Mouse (Mus musculus): ENCODE results near the gene AC170998.1.

DNA sequence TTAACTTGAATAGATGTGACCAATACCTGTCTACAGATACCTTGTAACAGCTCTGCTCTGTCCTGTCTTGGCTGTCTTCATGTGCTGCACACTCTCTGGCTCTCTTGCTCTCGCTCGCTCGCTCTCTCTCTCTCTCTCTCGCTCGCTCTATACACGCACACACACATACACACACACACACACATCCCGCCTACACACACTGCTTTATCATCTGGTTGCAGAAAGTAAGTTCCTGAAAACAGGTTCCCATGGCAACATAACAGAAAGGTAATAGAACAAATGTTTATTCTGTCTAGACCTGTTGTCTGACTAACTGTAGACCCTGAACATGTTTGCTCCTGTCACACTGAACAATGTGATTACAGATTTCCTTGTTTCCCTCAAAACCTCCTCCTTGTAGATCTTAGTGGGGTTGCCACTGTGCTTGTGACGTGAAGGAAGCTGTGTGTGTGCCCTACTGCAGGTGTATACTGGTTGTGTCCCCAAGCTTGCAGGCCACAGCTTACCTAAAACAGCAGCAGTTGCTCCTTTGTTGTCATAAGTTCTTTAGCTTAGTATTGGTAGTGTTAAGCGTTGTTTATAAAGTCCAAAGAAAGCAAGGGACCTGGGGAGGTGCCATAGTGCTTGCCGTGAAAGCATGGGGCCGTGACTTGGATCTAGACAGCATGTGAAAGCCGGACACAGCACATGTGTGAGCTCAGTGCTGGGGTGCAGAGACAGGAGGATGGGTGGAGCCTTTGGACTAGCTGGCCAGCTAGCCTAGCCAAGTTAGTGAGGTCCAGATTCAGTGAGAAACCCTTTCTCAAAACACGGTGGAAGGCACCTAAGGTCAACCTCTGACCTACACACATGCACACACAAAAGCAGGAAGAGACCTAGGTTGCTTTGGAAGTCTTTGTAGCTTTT is 28.3 kb upstream of the AC170998.1 start:
- TF ChIP-seq POLR2A (IDR thresholded peaks at IDR 0.05; ENCODE audit: extremely low read depth, insufficient read depth, low read length) (no peak), CTCF (IDR thresholded peaks at IDR 0.05; ENCODE audit: extremely low read depth, insufficient read depth, low read length) (no peak)

All from cortical plate, adult 2 months (tissue).